Mouse (Mus musculus): ENCODE data around the gene Eif1.

- TF ChIP-seq EP300 (IDR thresholded peaks at IDR 0.05; ENCODE audit: insufficient read depth, low read depth, low read length) (no peak), POLR2A (IDR thresholded peaks at IDR 0.05; ENCODE audit: insufficient read depth, low read length) (no peak)
Measured at GRCm38 (mm10) chr11:100325062-100325629, 5.5 kb downstream of the Eif1 start.
